Mouse (Mus musculus) heart, adult 8-10 months (tissue): ENCODE results near the gene Gm5592. TPM values are rescaled to one million over a fixed set of nuclear protein-coding genes. Genes with fewer than 3 reads are reported as not detected.
"Not testable (repeated sequence)": the region's sequence is repeated elsewhere in the genome, so short reads cannot be mapped to it uniquely, and the experiment has no call there.

ENCODE experiments used
- DNase-seq: peaks from one replicate; pipeline ENCODE4 v3.0.0; 2022; ENCODE audit warnings: low spot score
- total RNA-seq, 4 experiments: library from RNA; stranded (reverse); gene quantifications; 2 replicates each; pipeline ENCODE4 v1.2.4; 2022

The Gm5592 gene
- total RNA-seq = not detected

- DNase-seq = not testable (repeated sequence)
These were observed at the start of gene Gm5592 for GRCm38 (mm10) chr7:41153541-41153940. Gene Gm5592 (plus strand): TSS chr7:41153841.

GRCm38 (mm10) chr7:41155806-41156205, 2.2 kb downstream of the Gm5592 start:
- not testable (repeated sequence) for DNase-seq

- DNase-seq = not testable (repeated sequence)
These were observed 4.2 kb downstream of the Gm5592 start for GRCm38 (mm10) chr7:41157879-41158278.

- not testable (repeated sequence) for DNase-seq
These were observed 4.9 kb downstream of the Gm5592 start for GRCm38 (mm10) chr7:41158562-41158961.

- no peak for DNase-seq
These were observed 40.0 kb downstream of the Gm5592 start for GRCm38 (mm10) chr7:41193671-41194070.

Other genes with a start within 250 kb of the Gm5592 start
- not detected for gene 4930433I11Rik, start 166.3 kb upstream of the Gm5592 start, total RNA-seq
- not detected for gene Gm4884, start 121.1 kb upstream of the Gm5592 start, total RNA-seq
- gene AI987944, start 239.5 kb downstream of the Gm5592 start, total RNA-seq = 10 to 100 TPM in 3 of 4 experiments, 1 to 10 TPM in 1; 9.8 to 13.7 (median 10.4) TPM